Mouse (Mus musculus) neural tube, embryonic 14.5 days (tissue): ENCODE measurements around the gene Lrrc61. TPM values are rescaled to one million over a fixed set of nuclear protein-coding genes. Genes with fewer than 3 reads are reported as not detected.
"Not testable (repeated sequence)": the region's sequence is repeated elsewhere in the genome, so short reads cannot be mapped to it uniquely, and the experiment has no call there.

Experiments
- ATAC-seq: fragments of 200-750 bp; cut with Nextera tagmentation; 2 replicates; pipeline ENCODE4 v1.8.0; 2017; ENCODE audit warnings: low read depth, mild to moderate bottlenecking, moderate TSS enrichment, moderate library complexity
- H3K27ac ChIP-seq: fragments of 300-500 bp; sonication (generic); 2 replicates; pipeline ENCODE4 v1.5.1; 2014; ENCODE audit warnings: low read depth, mild to moderate bottlenecking, control low read depth, low read length, moderate library complexity, mixed read lengths
- H3K27me3 ChIP-seq: fragments of 300-500 bp; sonication (generic); 2 replicates; pipeline ENCODE4 v1.6.1; 2014; ENCODE audit warnings: low read length; ENCODE audit not compliant: control insufficient read depth, insufficient read depth
- H3K36me3 ChIP-seq: fragments of 300-500 bp; sonication (generic); 2 replicates; pipeline ENCODE4 v1.6.1; 2014; ENCODE audit warnings: low read length, mixed read lengths; ENCODE audit not compliant: control insufficient read depth, insufficient read depth
- H3K4me1 ChIP-seq: fragments of 300-500 bp; sonication (generic); 2 replicates; pipeline ENCODE4 v1.6.1; 2014; ENCODE audit warnings: low read length; ENCODE audit not compliant: control insufficient read depth, insufficient read depth
- H3K4me2 ChIP-seq: fragments of 300-500 bp; sonication (generic); 2 replicates; pipeline ENCODE4 v1.6.1; 2014; ENCODE audit warnings: mild to moderate bottlenecking, low read depth, low read length, control low read depth
- H3K4me3 ChIP-seq: fragments of 300-500 bp; sonication (generic); 2 replicates; pipeline ENCODE4 v1.5.1; 2014; ENCODE audit warnings: low read depth, low read length, control low read depth, mixed read lengths
- H3K9ac ChIP-seq: fragments of 300-500 bp; sonication (generic); replicated peaks from 2 replicates; pipeline ENCODE4 v1.6.1; 2014; ENCODE audit warnings: low read depth, mild to moderate bottlenecking, control low read depth, low read length, mixed read lengths
- H3K9me3 ChIP-seq: fragments of 300-500 bp; sonication (generic); 2 replicates; pipeline ENCODE4 v1.6.1; 2016; ENCODE audit warnings: low read length; ENCODE audit not compliant: control insufficient read depth
- WGBS: fragments of 180-500 bp; shearing (Covaris S2); extraction: QIAGEN DNeasy Blood & Tissue Kit; methylation state at CpG from one replicate; pipeline ENCODE4 v1.1.7; 2014; 5-methylcytosine and 5-hydroxymethylcytosine counted together
- polyA plus RNA-seq: library from polyadenylated mRNA; unstranded; fragments of >200 nt; fragmentation: Nextera tagmentation; extraction: Ambion mirVana; gene quantifications from 2 replicates; pipeline ENCODE4 v1.2.1, GENCODE M21; 2014

Lrrc61 gene
- polyA plus RNA-seq = 15.1 and 22.8 TPM in 2 replicates

DNA sequence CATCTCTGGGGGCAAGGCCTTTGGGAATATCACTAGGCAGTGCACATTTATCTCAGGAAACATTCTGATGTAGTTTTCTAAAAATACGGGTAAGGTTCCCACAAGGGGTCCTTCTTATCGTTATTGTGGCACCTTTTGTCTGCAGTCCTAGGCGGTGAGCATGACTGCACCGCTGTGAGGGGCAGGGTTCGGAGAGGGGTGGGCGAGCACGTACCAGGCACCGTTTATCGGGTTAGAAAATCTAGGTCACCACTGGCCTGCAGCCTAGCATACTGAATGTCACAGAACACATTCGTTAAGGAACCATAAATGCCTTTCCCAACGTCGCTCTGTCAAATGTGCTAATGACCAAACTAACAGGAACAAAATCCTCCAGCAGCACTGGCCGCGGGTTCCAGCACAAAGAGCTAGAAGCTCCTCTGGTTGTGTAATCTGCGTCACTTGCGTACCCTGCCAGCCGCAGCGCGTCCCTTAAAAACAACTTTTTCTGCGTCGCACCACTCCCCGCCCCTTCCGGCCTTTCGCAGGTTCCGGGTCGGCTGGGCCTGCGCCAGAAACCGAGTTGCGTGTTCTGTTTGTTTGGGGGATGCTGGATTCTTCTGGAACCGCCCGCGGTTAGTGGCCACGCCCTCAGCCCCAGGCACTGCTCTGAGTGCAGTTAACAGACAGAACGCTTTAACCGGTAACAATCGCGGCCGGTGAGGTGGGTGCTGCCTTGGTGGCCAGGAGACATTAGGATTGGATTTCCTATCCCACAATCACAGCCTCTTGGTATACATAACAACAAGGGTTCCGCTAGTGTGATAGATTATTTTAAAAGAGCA is at the start of gene Lrrc61:
Gene Lrrc61, plus strand, starts transcription at position 517 of the 824 bp plus-strand sequence.
- peak within 1 kb of the TSS; percentile 69 for H3K4me2 ChIP-seq
- H3K27me3 ChIP-seq = no peaks in the 10 kb centered on the region
- peak within 1 kb of the TSS; percentile 65 for H3K9ac ChIP-seq
- peak within 1 kb of the TSS; percentile 44 for H3K4me3 ChIP-seq
- ATAC-seq = peak; percentile 95
- H3K27ac ChIP-seq = peak within 1 kb of the TSS; percentile 97
- under 1% methylated on average over 39 of the region's 39 CpGs for WGBS
- no peaks in the 10 kb centered on the region for H3K9me3 ChIP-seq
- H3K4me1 ChIP-seq = peaks cover 7% of the 10 kb centered on the region; the same call in 1 of the 2 replicates
- no peaks in the 10 kb centered on the region for H3K36me3 ChIP-seq

- H3K27ac ChIP-seq = no peak overlapping the region
- no peak overlapping the region for H3K9ac ChIP-seq
- no peak overlapping the region for H3K4me3 ChIP-seq
- 0 out of 2 replicates have a peak, but pooled peaks cover 5% of the 10 kb centered on the region for H3K4me1 ChIP-seq
- no peaks in the 10 kb centered on the region for H3K27me3 ChIP-seq
- no peak overlapping the region for H3K4me2 ChIP-seq
- H3K9me3 ChIP-seq = no peaks in the 10 kb centered on the region
- 84% methylated on average over 4 of the region's 4 CpGs for WGBS
- no peak for ATAC-seq
- peaks cover 7% of the 10 kb centered on the region; the same call in 1 of the 2 replicates for H3K36me3 ChIP-seq
Measured at GRCm38 (mm10) chr6:48508087-48508486, 46.5 kb upstream of the Lrrc61 start.

DNA sequence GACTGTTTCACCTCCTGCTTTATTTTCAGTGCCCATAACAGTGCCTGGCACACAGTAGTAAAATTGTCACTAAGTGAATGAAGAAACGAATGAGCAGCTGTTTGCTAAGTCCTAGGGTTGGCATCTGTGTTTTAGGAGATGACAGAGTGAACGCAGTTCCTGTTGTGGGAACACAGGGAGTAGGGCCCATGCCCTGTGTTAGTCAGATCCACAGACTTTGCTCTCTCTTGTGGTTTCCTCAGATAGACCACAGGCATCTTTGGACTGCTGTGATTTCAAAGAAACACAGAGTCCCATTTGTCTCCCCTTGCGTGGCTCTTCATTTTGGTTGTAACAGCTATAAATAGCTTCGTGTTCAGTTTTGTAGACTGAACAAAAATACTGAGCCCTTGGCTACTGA is 44.2 kb upstream of the Lrrc61 start:
- no peaks in the 10 kb centered on the region for H3K9me3 ChIP-seq
- H3K4me3 ChIP-seq = no peak overlapping the region
- no peak overlapping the region for H3K9ac ChIP-seq
- no peak overlapping the region for H3K27ac ChIP-seq
- H3K27me3 ChIP-seq = no peaks in the 10 kb centered on the region
- 0 out of 2 replicates have a peak, but pooled peaks cover 2% of the 10 kb centered on the region for H3K4me1 ChIP-seq
- no peak for ATAC-seq
- no peak overlapping the region for H3K4me2 ChIP-seq
- H3K36me3 ChIP-seq = peaks cover 16% of the 10 kb centered on the region
- WGBS = 82% methylated on average over 4 of the region's 4 CpGs

GRCm38 (mm10) chr6:48511861-48512260 is 42.7 kb upstream of the Lrrc61 start:
- Histone ChIP-seq H3K9me3 (no peaks in the 10 kb centered on the region; the same call in 1 of the 2 replicates), H3K4me2 (no peak overlapping the region), H3K9ac (no peak overlapping the region), H3K27me3 (no peaks in the 10 kb centered on the region), H3K36me3 (peaks cover 17% of the 10 kb centered on the region), H3K27ac (no peak overlapping the region), H3K4me3 (no peak overlapping the region), H3K4me1 (no peaks in the 10 kb centered on the region)
- no peak for ATAC-seq
- WGBS = 94% methylated on average over 7 of the region's 7 CpGs

DNA sequence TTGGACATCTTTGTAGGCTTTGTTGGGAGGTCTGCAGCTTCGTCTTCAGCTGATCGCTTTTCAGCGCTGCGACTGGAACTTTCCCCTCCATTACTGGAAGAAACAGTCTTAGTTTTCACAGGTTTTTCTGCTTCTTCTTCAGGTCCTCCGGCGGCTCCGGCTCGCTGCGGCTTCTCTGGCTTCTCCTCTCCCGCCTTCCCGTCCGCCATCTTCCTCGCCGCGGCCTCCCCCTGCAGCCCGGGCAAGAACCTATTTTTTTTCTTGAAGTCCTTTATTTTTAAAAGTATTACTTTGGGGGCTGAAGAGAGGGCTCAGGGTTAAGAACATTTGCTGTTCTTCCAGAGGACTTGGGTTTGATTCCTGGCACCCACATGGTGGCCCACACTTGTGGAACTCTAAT is 29.7 kb upstream of the Lrrc61 start:
- H3K4me1 ChIP-seq, H3K27me3 ChIP-seq, H3K4me2 ChIP-seq, H3K4me3 ChIP-seq, H3K27ac ChIP-seq, H3K9ac ChIP-seq, H3K36me3 ChIP-seq, H3K9me3 ChIP-seq, ATAC-seq: not testable (repeated sequence)
- WGBS = 98% methylated on average over 14 of the region's 16 CpGs

GRCm38 (mm10) chr6:48527901-48528300 is 26.7 kb upstream of the Lrrc61 start:
- Histone ChIP-seq H3K36me3 (no peaks in the 10 kb centered on the region), H3K4me2 (no peak overlapping the region), H3K27me3 (no peaks in the 10 kb centered on the region), H3K9ac (no peak overlapping the region), H3K4me3 (no peak overlapping the region), H3K27ac (no peak overlapping the region), H3K4me1 (no peaks in the 10 kb centered on the region), H3K9me3 (no peaks in the 10 kb centered on the region)
- WGBS = 93% methylated on average over 9 of the region's 9 CpGs
- no peak for ATAC-seq

DNA sequence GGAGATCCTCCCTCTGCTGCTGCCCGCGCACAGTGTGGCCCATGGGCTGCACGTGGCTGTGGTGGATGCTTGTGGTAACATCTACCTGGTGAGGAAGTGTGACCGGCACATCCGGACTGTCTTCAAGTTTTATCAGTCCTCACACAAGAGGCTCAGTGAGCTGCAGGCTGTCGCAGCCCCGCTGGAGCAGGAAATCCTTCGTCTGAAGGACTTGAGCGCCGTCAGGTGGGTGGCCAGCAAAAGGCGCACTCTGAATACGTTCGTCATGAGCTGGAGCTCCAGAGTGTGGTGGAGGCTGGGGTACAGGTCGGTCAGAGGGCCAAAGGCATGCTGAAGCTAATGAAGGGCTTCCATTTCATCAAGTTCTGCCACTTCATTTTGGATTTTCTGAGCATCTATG is 25.3 kb upstream of the Lrrc61 start:
- Histone ChIP-seq H3K27ac (no peak overlapping the region), H3K36me3 (0 out of 2 replicates have a peak, but pooled peaks cover 2% of the 10 kb centered on the region), H3K9me3 (no peaks in the 10 kb centered on the region), H3K4me3 (no peak overlapping the region), H3K4me1 (no peaks in the 10 kb centered on the region), H3K27me3 (no peaks in the 10 kb centered on the region), H3K4me2 (no peak overlapping the region), H3K9ac (no peak overlapping the region)
- 82% methylated on average over 14 of the region's 14 CpGs for WGBS
- ATAC-seq = no peak

GRCm38 (mm10) chr6:48529871-48530440 is 24.6 kb upstream of the Lrrc61 start:
- no peak overlapping the region for H3K4me2 ChIP-seq
- 0 out of 2 replicates have a peak, but pooled peaks cover 2% of the 10 kb centered on the region for H3K36me3 ChIP-seq
- H3K27ac ChIP-seq = no peak overlapping the region
- no peak overlapping the region for H3K9ac ChIP-seq
- no peaks in the 10 kb centered on the region for H3K4me1 ChIP-seq
- H3K9me3 ChIP-seq = no peaks in the 10 kb centered on the region
- 84% methylated on average over 16 of the region's 16 CpGs for WGBS
- ATAC-seq = no peak
- no peak overlapping the region for H3K4me3 ChIP-seq
- H3K27me3 ChIP-seq = no peaks in the 10 kb centered on the region

GRCm38 (mm10) chr6:48530862-48531261 is 23.7 kb upstream of the Lrrc61 start:
- no peak for ATAC-seq
- Histone ChIP-seq H3K4me1 (no peaks in the 10 kb centered on the region), H3K4me3 (no peak overlapping the region), H3K27ac (no peak overlapping the region), H3K4me2 (no peak overlapping the region), H3K9me3 (no peaks in the 10 kb centered on the region), H3K27me3 (no peaks in the 10 kb centered on the region), H3K36me3 (0 out of 2 replicates have a peak, but pooled peaks cover 2% of the 10 kb centered on the region), H3K9ac (no peak overlapping the region)
- 78% methylated on average over 2 of the region's 2 CpGs for WGBS
